Mouse (Mus musculus) c-Kit-positive CD71-negative TER-119-negative erythroid progenitor cells, embryonic 14.5 days (primary cell): ENCODE results near the gene Unc93a2.
"Not testable (repeated sequence)": the region's sequence is repeated elsewhere in the genome, so short reads cannot be mapped to it uniquely, and the experiment has no call there.

Source experiments
- DNase-seq: peaks from one replicate; pipeline ENCODE4 v3.0.0-alpha.2; 2013; ENCODE audit warnings: low read depth

Unc93a2 gene

DNA sequence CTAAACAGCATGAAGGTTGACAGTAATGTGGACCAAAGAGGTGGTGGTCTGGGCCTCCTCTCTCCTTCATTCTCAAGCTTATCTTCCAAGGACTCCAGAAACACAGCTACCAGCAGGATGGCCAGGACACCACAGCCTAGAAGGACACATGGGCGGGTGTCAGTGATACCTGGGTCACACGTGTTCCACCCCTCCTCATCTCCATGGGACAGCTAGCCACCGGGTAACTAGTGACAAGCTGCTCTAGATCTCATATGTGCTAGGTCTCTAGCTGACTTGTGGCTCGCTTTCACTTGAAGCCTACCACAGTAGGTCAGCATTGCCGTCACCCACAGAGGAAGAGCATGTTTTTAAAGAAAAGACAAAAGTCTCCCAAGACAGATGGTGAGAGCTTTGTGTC lies 13.4 kb downstream of the Unc93a2 start, which contains the start of gene Gm49630:
Gene Gm49630, minus strand, starts transcription at position 101 of the 400 bp plus-strand sequence.
- not testable (repeated sequence) for DNase-seq

DNA sequence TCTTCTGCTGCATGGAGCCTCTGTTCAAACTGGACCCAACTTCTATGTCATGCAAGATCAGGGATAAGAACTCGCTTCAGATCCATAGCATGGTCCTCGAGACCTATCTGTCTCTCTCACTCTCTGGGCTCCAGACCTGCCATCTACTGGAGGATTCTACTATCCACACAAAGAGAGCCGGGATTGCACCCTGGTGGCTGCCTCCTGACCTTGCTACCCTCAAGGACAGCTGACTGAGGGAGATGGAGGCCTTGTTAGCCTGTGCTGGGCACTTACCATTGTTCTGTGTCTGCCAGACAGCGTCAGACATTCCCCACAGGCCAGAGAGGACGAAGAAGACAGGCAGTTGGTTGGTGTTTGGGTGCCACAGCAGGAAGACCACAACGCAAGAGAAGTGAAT lies 15.9 kb downstream of the Unc93a2 start:
- not testable (repeated sequence) for DNase-seq

DNA sequence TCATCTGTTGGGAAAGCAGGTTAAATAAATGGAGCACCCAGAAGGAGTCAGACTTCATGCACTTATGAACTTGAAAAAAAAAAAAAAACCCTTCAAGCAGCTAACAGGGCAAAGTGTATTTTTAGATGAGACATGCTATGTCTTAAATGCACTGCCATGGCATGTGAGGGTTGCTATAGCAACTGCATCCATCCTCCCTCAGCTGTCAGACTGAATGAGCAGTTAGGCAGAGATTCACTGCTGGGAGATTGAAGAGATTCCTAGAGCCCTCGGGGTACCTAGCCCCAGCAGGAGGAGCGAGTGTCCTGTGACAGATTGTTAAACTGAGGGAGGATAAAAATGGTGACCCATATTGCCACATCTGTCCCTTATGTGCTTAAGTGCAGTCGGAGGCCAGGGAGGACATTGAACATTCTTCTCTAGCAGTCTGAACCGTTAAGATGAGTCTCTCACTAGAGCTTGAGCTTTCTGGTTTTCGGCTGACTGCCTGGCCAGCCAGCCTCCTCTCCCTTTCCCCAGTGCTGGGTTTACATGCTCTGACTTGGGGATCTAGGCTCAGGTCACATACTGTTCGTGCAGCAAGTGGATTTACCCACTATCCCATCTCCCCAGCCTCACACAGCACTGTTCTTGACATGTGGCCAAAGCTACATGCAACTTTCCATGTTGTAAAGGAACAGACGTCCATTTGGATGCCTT lies 18.4 kb downstream of the Unc93a2 start:
- DNase-seq = not testable (repeated sequence)

DNA sequence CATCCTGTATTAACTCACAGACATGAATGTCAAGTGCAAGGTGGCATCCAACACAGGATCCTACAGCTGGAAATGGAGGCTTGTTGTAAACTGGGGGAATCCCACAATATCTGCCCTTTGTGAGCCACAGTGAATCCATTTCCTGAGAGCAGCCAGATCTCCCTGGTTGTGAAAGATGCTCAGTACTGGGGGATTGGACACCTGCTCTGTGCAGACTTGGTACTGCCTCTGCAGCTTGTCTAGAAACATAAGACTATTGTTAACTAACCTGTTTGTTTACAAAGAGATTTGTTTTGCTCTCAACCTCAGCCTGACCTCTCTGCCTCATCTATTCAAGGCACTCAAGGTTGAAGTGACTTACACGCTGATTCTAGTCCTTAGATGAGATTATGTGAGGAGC lies 19.0 kb downstream of the Unc93a2 start:
- DNase-seq = not testable (repeated sequence)

DNA sequence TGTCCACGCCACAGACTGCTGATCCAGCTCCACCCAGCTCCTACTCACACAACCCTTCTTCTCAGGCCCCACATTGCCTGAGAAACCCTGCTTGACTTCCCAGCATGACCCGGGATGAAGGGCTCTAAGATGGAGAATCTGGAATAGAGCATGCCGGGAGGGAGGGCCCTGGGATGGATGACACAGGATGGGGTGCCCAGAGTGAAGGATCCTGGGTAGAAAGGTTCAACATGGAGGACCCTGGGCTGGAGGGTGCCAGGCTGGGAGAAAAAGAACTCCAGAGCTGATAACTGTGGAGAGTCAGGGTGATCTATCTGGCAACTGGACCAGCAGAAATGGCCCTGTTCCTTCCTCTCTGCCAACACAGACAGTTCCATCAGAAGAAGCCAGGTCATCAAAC lies 19.6 kb downstream of the Unc93a2 start:
- DNase-seq = not testable (repeated sequence)

DNA sequence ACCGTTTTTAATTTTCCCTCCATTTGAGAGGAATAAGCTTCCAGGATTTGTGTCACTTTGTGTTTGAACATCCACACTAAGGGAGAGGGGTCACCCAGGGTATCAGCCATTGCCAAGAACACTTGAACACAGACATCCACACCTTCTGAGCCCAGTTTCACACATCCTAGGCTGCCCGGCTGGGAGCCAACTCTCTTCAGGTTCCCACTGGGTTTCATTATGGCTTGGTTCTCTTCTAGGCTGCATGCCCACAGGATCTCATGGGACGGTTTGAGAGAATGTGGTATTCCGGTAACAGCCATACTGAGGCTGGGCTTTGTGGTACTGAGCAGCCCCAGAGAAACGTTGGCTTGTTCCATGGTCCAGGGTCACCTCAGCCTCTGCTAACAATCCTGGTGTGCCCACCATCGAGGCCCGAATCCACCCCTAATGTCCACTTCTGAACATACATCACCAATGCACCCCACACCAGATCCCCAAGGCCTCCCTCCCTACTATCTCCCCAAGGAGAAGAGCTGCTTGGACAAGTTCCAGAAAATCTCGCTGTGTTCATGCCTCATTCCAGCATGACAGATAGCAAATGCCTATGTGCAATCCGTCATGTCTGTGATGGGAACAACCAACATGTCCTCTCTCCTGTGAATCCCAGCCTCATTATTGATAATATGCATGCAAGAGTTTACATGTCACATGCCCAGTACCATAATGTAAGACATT lies 24.4 kb downstream of the Unc93a2 start:
- not testable (repeated sequence) for DNase-seq

DNA sequence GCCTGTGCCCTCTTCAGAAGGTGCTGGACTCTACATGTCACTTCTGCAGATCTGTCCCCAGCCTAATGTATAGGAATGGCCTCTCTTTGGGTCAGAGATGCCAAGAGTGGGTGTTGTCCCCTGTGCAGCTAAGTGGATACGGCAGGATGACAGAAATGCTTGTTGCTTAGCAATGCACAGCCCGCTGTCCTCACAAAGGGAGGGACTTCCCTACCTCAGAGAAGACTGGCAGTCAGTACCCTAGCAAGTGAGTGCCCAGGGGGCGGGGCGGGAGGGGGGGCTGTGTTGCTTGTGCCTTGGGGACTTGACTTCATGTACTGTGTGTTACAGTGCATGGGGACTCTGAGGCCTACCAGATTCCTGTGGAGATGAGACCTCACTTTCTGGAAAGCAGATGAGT lies 25.5 kb downstream of the Unc93a2 start:
- DNase-seq = not testable (repeated sequence)

DNA sequence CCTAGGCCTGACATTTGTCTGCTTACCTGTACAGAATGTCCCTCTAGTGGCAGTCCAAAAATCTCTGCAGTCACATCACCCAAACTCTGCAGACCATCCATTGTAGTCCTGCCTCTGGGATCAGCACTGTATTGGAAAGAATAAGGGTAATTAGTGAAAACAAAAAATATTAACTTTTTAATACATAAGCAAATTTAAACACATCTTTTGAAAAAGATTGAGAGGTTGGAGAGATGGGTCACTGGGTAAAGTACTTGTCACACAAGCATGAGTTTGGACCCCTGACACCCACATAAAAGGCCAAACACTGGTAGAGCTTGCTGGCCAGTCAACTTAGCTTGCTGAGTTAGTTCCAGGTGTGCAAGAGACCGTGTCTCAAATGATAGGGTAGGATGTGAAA lies 32.7 kb downstream of the Unc93a2 start, which contains the start of gene Ttll2:
Gene Ttll2, minus strand, starts transcription at position 101 of the 400 bp plus-strand sequence.
- not testable (repeated sequence) for DNase-seq

DNA sequence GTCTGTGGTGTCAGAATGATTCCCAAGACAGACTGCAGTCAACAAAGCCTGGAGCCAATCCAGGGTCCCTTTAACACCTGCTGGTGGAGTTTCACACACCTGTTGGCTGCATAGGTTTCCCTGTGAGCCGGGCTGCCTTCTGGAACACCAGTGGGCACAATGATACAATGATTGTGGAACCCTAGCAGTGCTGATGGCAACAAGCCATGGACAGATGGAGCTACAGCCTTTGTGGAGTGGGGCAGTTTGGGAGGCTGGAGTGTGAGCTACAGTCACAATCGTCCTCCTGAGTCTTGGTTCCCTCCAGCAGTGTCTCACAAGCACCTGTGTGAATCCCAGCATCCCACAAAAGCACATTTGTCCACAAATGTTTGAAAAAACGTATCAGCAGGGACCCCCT lies 36.5 kb downstream of the Unc93a2 start:
- DNase-seq = not testable (repeated sequence)

DNA sequence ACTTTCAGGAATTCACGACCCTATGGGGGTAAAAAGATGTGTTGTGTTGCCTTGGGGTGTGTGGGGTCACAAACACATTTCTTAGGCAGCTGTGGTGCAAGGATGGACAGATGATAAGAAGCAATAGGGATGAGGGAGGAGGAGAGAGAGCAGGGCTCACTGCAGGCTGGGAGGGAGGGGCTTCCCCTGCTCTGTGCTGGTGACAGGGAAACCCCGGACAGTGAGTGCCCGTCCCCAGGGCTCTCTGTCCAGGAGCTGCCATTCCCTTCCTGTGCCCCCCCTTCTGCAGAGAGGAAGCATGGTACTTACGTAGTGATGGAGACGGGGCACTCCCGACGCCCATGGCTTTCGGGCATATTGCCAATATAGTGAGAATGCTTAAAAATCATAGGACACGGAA lies 47.9 kb downstream of the Unc93a2 start:
- DNase-seq = not testable (repeated sequence)

DNA sequence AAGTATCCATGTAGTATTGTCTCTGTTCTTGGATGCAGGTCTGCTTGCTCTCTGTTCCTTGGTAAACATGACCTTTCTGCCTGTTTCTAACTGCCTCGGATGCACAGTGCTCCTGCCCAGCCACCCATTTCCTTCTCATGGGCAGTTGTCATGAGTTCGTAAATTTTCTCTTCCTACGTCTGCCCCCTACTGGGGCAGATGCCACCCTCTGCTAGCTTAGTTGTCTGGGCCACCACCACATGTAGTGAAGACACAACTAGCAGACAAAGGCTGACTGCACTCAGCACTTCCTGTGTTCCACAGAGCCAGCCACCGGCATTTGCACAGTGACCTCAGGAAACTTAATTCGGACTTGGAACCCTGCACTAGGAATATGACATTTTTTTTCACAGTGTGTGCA lies 52.5 kb downstream of the Unc93a2 start:
- DNase-seq = not testable (repeated sequence)

DNA sequence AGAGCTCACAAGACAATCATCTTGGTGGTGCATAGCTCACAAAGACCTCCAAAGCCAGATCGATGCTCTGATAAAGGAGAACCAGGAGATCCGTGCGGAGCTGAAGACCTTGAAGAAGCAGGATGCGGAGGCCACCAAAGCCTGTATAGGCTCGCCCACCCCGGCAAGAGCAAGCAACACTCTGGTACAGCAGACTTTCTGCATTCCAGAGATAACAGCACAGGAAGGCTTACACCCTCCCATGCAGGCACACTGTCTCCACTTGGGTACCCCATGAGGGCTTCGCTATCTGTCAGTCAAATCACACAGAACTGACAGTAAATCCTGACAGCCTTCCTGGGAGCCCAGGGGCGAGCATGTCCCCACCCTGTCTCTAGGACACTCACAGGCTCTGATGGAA lies 58.8 kb downstream of the Unc93a2 start:
- DNase-seq = not testable (repeated sequence)

DNA sequence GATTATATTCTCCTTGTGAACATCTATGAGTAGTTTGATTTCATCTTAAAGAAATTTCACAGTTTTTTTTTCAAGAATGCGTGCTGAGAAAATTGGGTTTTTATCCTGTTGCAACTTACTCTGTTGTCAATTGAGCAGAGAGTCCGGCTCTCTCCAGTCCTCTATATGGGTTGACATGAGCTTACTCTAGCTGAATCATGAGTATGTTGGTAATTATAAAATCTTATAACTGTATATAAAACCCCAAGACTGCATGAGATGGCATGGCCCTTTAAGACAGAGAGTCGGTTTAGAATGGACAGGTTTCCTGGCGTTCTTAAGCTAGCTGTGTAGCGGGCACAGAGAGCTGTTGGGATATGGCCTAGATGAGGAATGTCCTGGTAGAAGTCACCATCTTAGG lies 60.9 kb downstream of the Unc93a2 start, which contains the start of gene Tcp10a:
Gene Tcp10a, plus strand, starts transcription at position 301 of the 400 bp plus-strand sequence.
- not testable (repeated sequence) for DNase-seq

DNA sequence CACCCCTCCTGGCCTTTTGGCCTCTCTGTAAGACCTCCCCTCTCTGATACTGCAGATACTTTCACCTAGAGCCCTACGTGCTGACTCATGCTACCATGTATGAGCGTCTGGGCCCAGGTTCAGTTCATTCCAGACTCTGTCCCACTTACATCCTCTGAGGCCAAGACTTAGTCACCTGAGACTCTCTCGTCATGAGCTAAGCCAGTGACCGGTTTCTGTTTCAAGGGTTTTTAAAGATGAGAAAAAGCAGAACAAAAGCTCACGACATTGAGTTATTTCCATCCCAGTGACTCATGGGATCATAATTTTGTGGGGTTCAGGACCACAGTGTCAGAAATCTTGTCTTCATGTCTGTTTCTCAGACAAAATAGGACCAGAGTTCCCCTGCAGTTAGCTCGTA lies 65.5 kb downstream of the Unc93a2 start:
- DNase-seq = not testable (repeated sequence)

DNA sequence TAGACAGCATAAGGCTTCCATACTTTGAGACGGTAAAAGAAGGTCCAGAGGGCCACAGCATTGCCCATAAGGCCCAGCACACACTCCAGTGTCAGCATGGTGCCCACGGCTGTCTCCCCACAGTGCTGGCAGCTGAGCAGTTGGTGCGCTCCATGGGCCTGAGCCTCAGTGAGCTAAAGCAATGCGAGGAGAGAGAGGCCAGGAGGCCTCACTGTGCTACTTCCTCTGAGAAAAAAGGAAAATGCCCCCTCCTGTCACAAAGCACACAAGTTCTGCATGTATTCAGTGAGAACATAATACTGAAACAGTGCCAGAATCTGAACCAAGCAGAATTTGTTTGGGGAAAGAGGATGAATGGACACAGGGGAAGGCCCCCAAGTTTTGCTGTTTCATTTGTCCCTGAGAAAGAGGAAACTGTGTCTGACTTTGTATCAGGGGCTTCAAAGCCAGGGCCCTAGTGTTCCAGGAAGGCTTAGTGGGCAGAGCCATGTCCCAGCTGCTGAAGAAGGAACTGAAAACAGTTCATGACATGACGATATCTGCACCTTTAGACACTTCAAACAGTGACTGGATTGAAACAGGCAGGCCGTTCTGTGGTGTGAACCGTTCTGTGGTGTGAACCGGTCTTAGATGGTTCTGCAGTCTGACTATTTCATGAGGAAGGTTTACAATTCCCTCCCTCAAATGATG lies 69.4 kb downstream of the Unc93a2 start:
- DNase-seq = not testable (repeated sequence)
